Comparison of ENCODE assay signal across 26 mouse cellular contexts in genomic region chrX:12294941-12295340, GRCm38 (mm10).
DNase-seq lines count a peak whose midpoint lies in the region; ATAC-seq lines count a peak whose summit lies in the region.
"Had no signal": no experiment of that assay in that cellular context is flagged by ENCODE, and none has a peak within 500 bp of the region (broad histone marks: within the 10 kb centered on the region; RNA-seq: fewer than 3 reads in every experiment).

No protein-coding gene starts in this region.

- no peaks in the 10 kb centered on the region for H3K9me3 ChIP-seq in limb, embryonic 11.5 days (ENCODE audit: control insufficient read depth, low read length)
- H3K9me3 ChIP-seq: heart, embryonic 10.5 days; hindbrain, embryonic 10.5 days; kidney, embryonic 15.5 days; neural tube, embryonic 13.5 days; stomach, embryonic 15.5 days had no signal

- H3K36me3 ChIP-seq in limb, embryonic 11.5 days (ENCODE audit: control insufficient read depth, insufficient read depth, low read length) = no peaks in the 10 kb centered on the region
- H3K36me3 ChIP-seq: heart, embryonic 10.5 days; hindbrain, embryonic 10.5 days; kidney, embryonic 15.5 days; neural tube, embryonic 13.5 days; stomach, embryonic 15.5 days had no signal

- H3K9ac ChIP-seq in limb, embryonic 11.5 days (ENCODE audit: low read length) = no peak overlapping the region
- H3K9ac ChIP-seq: kidney, embryonic 15.5 days; liver, embryonic 14.5 days; lung, embryonic 14.5 days; neural tube, embryonic 13.5 days; stomach, embryonic 15.5 days had no signal

- H3K4me2 ChIP-seq in limb, embryonic 11.5 days (ENCODE audit: low read depth, severe bottlenecking) = no peak overlapping the region
- H3K4me2 ChIP-seq: kidney, embryonic 15.5 days; lung, embryonic 14.5 days; neural tube, embryonic 13.5 days; stomach, embryonic 15.5 days had no signal

- peak; percentile 68; the same call in 1 of the 2 replicates for ATAC-seq in limb, embryonic 11.5 days (ENCODE audit: insufficient number of reproducible peaks, low FRiP score, low TSS enrichment, low read depth)
- ATAC-seq: forebrain, embryonic 14.5 days; hindbrain, embryonic 16.5 days; intestine, postnatal 0 days had no signal

- H3K4me3 ChIP-seq in limb, embryonic 11.5 days (ENCODE audit: low read depth, low read length) = no peak overlapping the region
- H3K4me3 ChIP-seq: heart, embryonic 10.5 days; hindbrain, embryonic 10.5 days; kidney, embryonic 15.5 days; neural tube, embryonic 13.5 days; stomach, embryonic 15.5 days had no signal

- H3K27ac ChIP-seq in limb, embryonic 11.5 days (replicated peaks; ENCODE audit: low read depth, low read length) = 0 out of 2 replicates have a peak overlapping the region, but pooled peaks have one; percentile 21
- H3K27ac ChIP-seq: heart, embryonic 10.5 days; hindbrain, embryonic 10.5 days; kidney, embryonic 15.5 days; liver, embryonic 14.5 days; neural tube, embryonic 13.5 days; stomach, embryonic 15.5 days had no signal

- 15% methylated on average over 6 of the region's 6 CpGs for WGBS in limb, embryonic 11.5 days

- H3K4me1 ChIP-seq in limb, embryonic 11.5 days (ENCODE audit: control insufficient read depth, insufficient read depth, low read length) = no peaks in the 10 kb centered on the region
- H3K4me1 ChIP-seq: heart, embryonic 10.5 days; kidney, embryonic 15.5 days; neural tube, embryonic 13.5 days; stomach, embryonic 15.5 days had no signal

- DNase-seq in embryo, embryonic 11 days = peak; percentile 74
- DNase-seq in embryo, embryonic 9.5 days (ENCODE audit: extremely low spot score) = no peak
- peak; percentile 4 for DNase-seq in testis, postnatal 14 days (ENCODE audit: low spot score)
- no peak for DNase-seq in testis, postnatal 10 days (ENCODE audit: low spot score)
- peak; percentile 64 for DNase-seq in limb, embryonic 11.5 days (ENCODE audit: low spot score)
- no peak for DNase-seq in Muller cell, postnatal 12 days (ENCODE audit: inconsistent ontology term)
- DNase-seq in adrenal gland, postnatal 4 days (ENCODE audit: low spot score in 2 of 2) = no peak
- DNase-seq: adrenal gland, postnatal 25 days; cerebellum, adult 11 months; cerebellum, postnatal 14 days; gastrocnemius, postnatal 10 days; layer of hippocampus, adult 9-11 months; lung, embryonic 14.5 days; midbrain, embryonic 14.5 days; right cerebral cortex, adult 18-20 months; thymus, adult 2 months; thymus, postnatal 4 days had no signal

- H3K27me3 ChIP-seq in limb, embryonic 11.5 days (ENCODE audit: control insufficient read depth, insufficient read depth, low read length) = no peaks in the 10 kb centered on the region
- H3K27me3 ChIP-seq: stomach, embryonic 15.5 days had no signal

Comparison
In these comparisons a context has a peak if more than half of its experiments do, and no peak if none do; other contexts are left out.
1. DNase-seq: peak in embryo, embryonic 11 days (single experiment), testis, postnatal 14 days (single experiment) and limb, embryonic 11.5 days (single experiment); none in embryo, embryonic 9.5 days (single experiment), testis, postnatal 10 days (single experiment), Muller cell, postnatal 12 days (single experiment) and adrenal gland, postnatal 4 days (0 of 2).